ENCODE assay signal across 8 mouse cellular contexts in the genomic region with DNA sequence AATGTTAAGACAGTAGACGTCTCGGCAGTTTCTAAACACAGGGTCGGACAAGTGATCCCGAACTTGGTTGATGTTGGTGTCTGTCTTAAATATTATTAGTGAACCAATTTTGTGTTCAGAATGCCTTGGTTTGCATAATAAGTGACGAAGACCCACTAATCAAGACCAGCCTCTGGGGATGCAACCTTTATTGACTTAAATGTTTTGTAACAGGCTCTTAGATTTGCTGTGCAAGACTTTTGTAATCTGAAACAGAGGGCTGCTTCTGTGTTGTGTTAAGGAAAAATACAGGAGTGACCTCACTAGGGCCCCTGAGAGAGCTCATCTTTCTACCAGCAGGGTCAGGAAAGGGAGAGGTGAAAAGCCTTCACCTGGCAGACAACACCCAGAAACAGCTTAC.
DNase-seq lines count a peak whose midpoint lies in the region; ATAC-seq and TF ChIP-seq lines count a peak whose summit lies in the region.

No protein-coding gene starts in this region.

- H3K36me3 ChIP-seq in heart, embryonic 11.5 days (ENCODE audit: control insufficient read depth, insufficient read depth, low read length) = no peaks in the 10 kb centered on the region
- H3K36me3 ChIP-seq in hindbrain, embryonic 10.5 days = no peaks in the 10 kb centered on the region
- no peaks in the 10 kb centered on the region for H3K36me3 ChIP-seq in liver, postnatal 0 days (replicated peaks; ENCODE audit: insufficient read depth, low read length)

- no peak for ATAC-seq in heart, embryonic 11.5 days (replicated peaks; ENCODE audit: insufficient number of reproducible peaks, low FRiP score, low TSS enrichment)
- ATAC-seq in liver, postnatal 0 days = 0 out of 2 replicates have a peak, but pooled peaks have one; percentile 7
- ATAC-seq in frontal cortex, adult (ENCODE audit: low TSS enrichment) = no peak

- peaks cover 10% of the 10 kb centered on the region for H3K4me1 ChIP-seq in heart, embryonic 11.5 days (ENCODE audit: control insufficient read depth, insufficient read depth, low read length)
- peaks cover 8% of the 10 kb centered on the region for H3K4me1 ChIP-seq in hindbrain, embryonic 10.5 days (replicated peaks)
- H3K4me1 ChIP-seq in liver, postnatal 0 days (ENCODE audit: insufficient read depth) = no peaks in the 10 kb centered on the region

- H3K4me2 ChIP-seq in heart, embryonic 11.5 days = peak overlapping the region; percentile 56
- H3K4me2 ChIP-seq in liver, postnatal 0 days (ENCODE audit: low read depth, low read length) = peak overlapping the region; percentile 54

- no peaks in the 10 kb centered on the region for H3K9me3 ChIP-seq in heart, embryonic 11.5 days (replicated peaks; ENCODE audit: control insufficient read depth, low read length)
- no peaks in the 10 kb centered on the region for H3K9me3 ChIP-seq in hindbrain, embryonic 10.5 days
- no peaks in the 10 kb centered on the region for H3K9me3 ChIP-seq in liver, postnatal 0 days (ENCODE audit: low read length)

- H3K27me3 ChIP-seq in heart, embryonic 11.5 days (ENCODE audit: control insufficient read depth, insufficient read depth, low read length) = no peaks in the 10 kb centered on the region
- no peaks in the 10 kb centered on the region for H3K27me3 ChIP-seq in hindbrain, embryonic 10.5 days (ENCODE audit: insufficient read depth, poor library complexity, severe bottlenecking)
- H3K27me3 ChIP-seq in liver, postnatal 0 days (ENCODE audit: insufficient read depth, low read length) = no peaks in the 10 kb centered on the region

- H3K4me3 ChIP-seq in heart, embryonic 11.5 days (ENCODE audit: low read depth, low read length) = peak overlapping the region; percentile 15; the same call in 1 of the 2 replicates
- H3K4me3 ChIP-seq in hindbrain, embryonic 10.5 days = peak overlapping the region; percentile 33; the same call in 1 of the 2 replicates
- H3K4me3 ChIP-seq in liver, postnatal 0 days (ENCODE audit: low read depth, low read length) = no peak overlapping the region

- no peak for TF ChIP-seq EP300 in liver, postnatal 0 days (IDR thresholded peaks at IDR 0.05; ENCODE audit: low read depth)

- no peak overlapping the region for H3K9ac ChIP-seq in heart, embryonic 11.5 days (ENCODE audit: low read depth, low read length)
- no peak overlapping the region for H3K9ac ChIP-seq in liver, postnatal 0 days (replicated peaks)

- 68% methylated on average over 5 of the region's 5 CpGs for WGBS in heart, embryonic 11.5 days (ENCODE audit: insufficient replicate concordance)
- WGBS in hindbrain, embryonic 10.5 days = 77% methylated on average over 5 of the region's 5 CpGs
- WGBS in liver, postnatal 0 days (ENCODE audit: insufficient replicate concordance) = 67% methylated on average over 5 of the region's 5 CpGs

- H3K27ac ChIP-seq in heart, embryonic 11.5 days (ENCODE audit: low read depth, low read length) = no peak overlapping the region
- H3K27ac ChIP-seq in hindbrain, embryonic 10.5 days = no peak overlapping the region
- no peak overlapping the region for H3K27ac ChIP-seq in liver, postnatal 0 days (ENCODE audit: low read depth)

- TF ChIP-seq CTCF in liver, postnatal 0 days (IDR thresholded peaks at IDR 0.05; ENCODE audit: low read depth) = no peak

- DNase-seq in heart, postnatal 4 days = no peak
- DNase-seq in NIH3T3 (ENCODE audit: low read depth) = peak; percentile 73
- no peak for DNase-seq in hindbrain, embryonic 10.5 days (ENCODE audit: low spot score)
- DNase-seq in liver, postnatal 0 days = no peak
- DNase-seq in urinary bladder, adult 2 months (ENCODE audit: low spot score) = no peak
- DNase-seq in urinary bladder, postnatal 36 days (ENCODE audit: low spot score in 2 of 2) = no peak
